In genomic region chr3:16003890-16004633, GRCm38 (mm10) we compare ENCODE assay signal across 32 mouse cellular contexts. TPM values are rescaled to one million over a fixed set of nuclear protein-coding genes. Genes with fewer than 3 reads are reported as not detected.
DNase-seq lines count a peak whose midpoint lies in the region; ATAC-seq and TF ChIP-seq lines count a peak whose summit lies in the region.
"Had no signal": no experiment of that assay in that cellular context is flagged by ENCODE, and none has a peak within 500 bp of the region (broad histone marks: within the 10 kb centered on the region; RNA-seq: fewer than 3 reads in every experiment).

No protein-coding gene starts in this region.

- no peak overlapping the region for H3K4me2 ChIP-seq in kidney, embryonic 15.5 days
- H3K4me2 ChIP-seq in liver, postnatal 0 days (ENCODE audit: low read depth, low read length): no peak overlapping the region
- H3K4me2 ChIP-seq in liver, embryonic 11.5 days: no peak overlapping the region
- H3K4me2 ChIP-seq: embryonic facial prominence, embryonic 12.5 days; embryonic facial prominence, embryonic 15.5 days; heart, embryonic 13.5 days; hindbrain, embryonic 14.5 days had no signal

- 77% methylated on average over 3 of the region's 3 CpGs for WGBS in kidney, adult 2 months
- WGBS in kidney, embryonic 15.5 days: 82% methylated on average over 3 of the region's 3 CpGs
- 72% methylated on average over 3 of the region's 3 CpGs for WGBS in liver, postnatal 0 days (ENCODE audit: insufficient replicate concordance)
- WGBS in liver, embryonic 11.5 days: 66% methylated on average over 3 of the region's 3 CpGs

- no peaks in the 10 kb centered on the region for H3K36me3 ChIP-seq in kidney, adult 2 months (ENCODE audit: control insufficient read depth, insufficient read depth, low read length)
- H3K36me3 ChIP-seq in kidney, embryonic 15.5 days: no peaks in the 10 kb centered on the region
- no peaks in the 10 kb centered on the region for H3K36me3 ChIP-seq in liver, postnatal 0 days (replicated peaks; ENCODE audit: insufficient read depth, low read length)
- no peaks in the 10 kb centered on the region for H3K36me3 ChIP-seq in liver, embryonic 11.5 days (ENCODE audit: control insufficient read depth, insufficient read depth, low read length)
- H3K36me3 ChIP-seq: embryonic facial prominence, embryonic 12.5 days; embryonic facial prominence, embryonic 15.5 days; G1E; heart, embryonic 10.5 days; heart, embryonic 13.5 days had no signal

- no peak overlapping the region for H3K9ac ChIP-seq in kidney, embryonic 15.5 days
- H3K9ac ChIP-seq in liver, postnatal 0 days (replicated peaks): no peak overlapping the region
- H3K9ac ChIP-seq in liver, embryonic 11.5 days (ENCODE audit: low read depth, low read length): no peak overlapping the region
- H3K9ac ChIP-seq: embryonic facial prominence, embryonic 12.5 days; embryonic facial prominence, embryonic 15.5 days; forebrain, postnatal 0 days; heart, embryonic 13.5 days; hindbrain, embryonic 14.5 days had no signal

- H3K27ac ChIP-seq in kidney, adult 2 months (ENCODE audit: insufficient read depth, low read depth, low read length): no peak overlapping the region
- H3K27ac ChIP-seq in kidney, embryonic 15.5 days: no peak overlapping the region
- no peak overlapping the region for H3K27ac ChIP-seq in liver, postnatal 0 days (ENCODE audit: low read depth)
- no peak overlapping the region for H3K27ac ChIP-seq in liver, embryonic 11.5 days (ENCODE audit: low read depth, low read length)
- H3K27ac ChIP-seq: embryonic facial prominence, embryonic 12.5 days; embryonic facial prominence, embryonic 15.5 days; gastrocnemius, adult 2 months; heart, embryonic 10.5 days; heart, embryonic 13.5 days; hindbrain, embryonic 14.5 days had no signal

- H3K4me3 ChIP-seq in kidney, adult 2 months (ENCODE audit: insufficient read depth, low read depth, low read length): no peak overlapping the region
- no peak overlapping the region for H3K4me3 ChIP-seq in kidney, embryonic 15.5 days (replicated peaks)
- no peak overlapping the region for H3K4me3 ChIP-seq in liver, postnatal 0 days (ENCODE audit: low read depth, low read length)
- no peak overlapping the region for H3K4me3 ChIP-seq in liver, embryonic 11.5 days (ENCODE audit: low read depth, low read length)
- H3K4me3 ChIP-seq: embryonic facial prominence, embryonic 12.5 days; embryonic facial prominence, embryonic 15.5 days; gastrocnemius, adult 2 months; heart, embryonic 10.5 days; heart, embryonic 13.5 days had no signal

- peak; percentile 23 for DNase-seq in kidney, adult 2 months
- no peak for DNase-seq in liver, postnatal 0 days
- no peak for DNase-seq in liver, embryonic 11.5 days (ENCODE audit: low spot score)
- no peak for DNase-seq in left cerebral cortex, postnatal 36 days (ENCODE audit: low spot score in 2 of 2)
- no peak for DNase-seq in gastrocnemius, adult 8-10 months (ENCODE audit: low spot score in 2 of 2)
- DNase-seq: adrenal gland, postnatal 10 days; adrenal gland, postnatal 36 days; cerebellum, adult 11 months; cerebellum, adult 2 months; cerebellum, adult 9-11 months; cerebellum, postnatal 25 days; forebrain, postnatal 0 days; gastrocnemius, adult 2 months; gastrocnemius, postnatal 25 days; heart, adult 18-20 months; heart, postnatal 14 days; heart, postnatal 4 days had no signal

- intact Hi-C loops in left cerebral cortex, postnatal 36 days (cut with DNase I): no loop called here

- TF ChIP-seq POLR2A in kidney, adult 2 months (IDR thresholded peaks at IDR 0.05; ENCODE audit: low read depth, low read length): no peak

- no peak; the same call in 1 of the 2 replicates for TF ChIP-seq CTCF in kidney, adult 2 months (conservative IDR thresholded peaks at IDR 0.05; ENCODE audit: insufficient read depth, insufficient read length, low read depth, low read length)
- TF ChIP-seq CTCF in liver, postnatal 0 days (IDR thresholded peaks at IDR 0.05; ENCODE audit: low read depth): peak; percentile 20; the same call in 1 of the 2 replicates

- H3K4me1 ChIP-seq in kidney, adult 2 months (ENCODE audit: control insufficient read depth, insufficient read depth, low read length): no peaks in the 10 kb centered on the region
- H3K4me1 ChIP-seq in kidney, embryonic 15.5 days: no peaks in the 10 kb centered on the region
- H3K4me1 ChIP-seq in liver, postnatal 0 days (ENCODE audit: insufficient read depth): no peaks in the 10 kb centered on the region
- H3K4me1 ChIP-seq in liver, embryonic 11.5 days (replicated peaks; ENCODE audit: control insufficient read depth, insufficient read depth, low read length): no peaks in the 10 kb centered on the region
- H3K4me1 ChIP-seq: embryonic facial prominence, embryonic 12.5 days; embryonic facial prominence, embryonic 15.5 days; heart, embryonic 10.5 days; heart, embryonic 13.5 days had no signal

- TF ChIP-seq EP300 in liver, postnatal 0 days (IDR thresholded peaks at IDR 0.05; ENCODE audit: low read depth): no peak

- H3K27me3 ChIP-seq in kidney, adult 2 months (replicated peaks; ENCODE audit: control insufficient read depth, insufficient read depth, low read length): no peaks in the 10 kb centered on the region
- H3K27me3 ChIP-seq in kidney, embryonic 15.5 days: no peaks in the 10 kb centered on the region
- no peaks in the 10 kb centered on the region for H3K27me3 ChIP-seq in liver, postnatal 0 days (ENCODE audit: insufficient read depth, low read length)
- H3K27me3 ChIP-seq in liver, embryonic 11.5 days (replicated peaks; ENCODE audit: control insufficient read depth, insufficient read depth, low read length): no peaks in the 10 kb centered on the region
- H3K27me3 ChIP-seq: embryonic facial prominence, embryonic 12.5 days; embryonic facial prominence, embryonic 15.5 days; heart, embryonic 13.5 days had no signal

- ATAC-seq in kidney, embryonic 15.5 days (replicated peaks; ENCODE audit: low FRiP score): no peak
- no peak for ATAC-seq in liver, postnatal 0 days
- ATAC-seq in liver, embryonic 11.5 days (replicated peaks; ENCODE audit: low FRiP score): no peak
- ATAC-seq in megakaryocyte, adult 5-6 weeks (ENCODE audit: poor library complexity, severe bottlenecking): peak; percentile 53
- ATAC-seq: forebrain, embryonic 14.5 days; forebrain, postnatal 0 days; Patski had no signal

- H3K9me3 ChIP-seq in kidney, embryonic 15.5 days (replicated peaks): no peaks in the 10 kb centered on the region
- no peaks in the 10 kb centered on the region for H3K9me3 ChIP-seq in liver, postnatal 0 days (ENCODE audit: low read length)
- H3K9me3 ChIP-seq in liver, embryonic 11.5 days (ENCODE audit: control insufficient read depth, low read length): no peaks in the 10 kb centered on the region
- H3K9me3 ChIP-seq: embryonic facial prominence, embryonic 12.5 days; embryonic facial prominence, embryonic 15.5 days; G1E; heart, embryonic 10.5 days; heart, embryonic 13.5 days had no signal

RNA-seq across cellular contexts. Expression of gene Gm5150, which starts 2.2 kb away (rescaled TPM):
- polyA plus RNA-seq in kidney, adult 2 months (2012; rRNA removed): not detected in 2 replicates
- polyA plus RNA-seq in kidney, embryonic 15.5 days (2015; fragmentation: Nextera tagmentation; extraction: Ambion mirVana): not detected in 2 replicates
- 2.1 and 2.6 TPM in 2 replicates for polyA plus RNA-seq in liver, postnatal 0 days (2015; fragmentation: Nextera tagmentation; extraction: Ambion mirVana)
- 0.25 TPM in 1 of 2 replicates, not detected in the other for polyA plus RNA-seq in liver, embryonic 11.5 days (2014; fragmentation: Nextera tagmentation; extraction: Ambion mirVana)
- 30.3 and 43.3 TPM in 2 replicates for total RNA-seq in megakaryocyte, adult 5-6 weeks (2015)
- total RNA-seq in megakaryocyte, adult 5-6 weeks (2017): 24.4 and 24.6 TPM in 2 replicates
- not detected for total RNA-seq in left cerebral cortex, postnatal 36 days (2021)
- not detected for total RNA-seq in gastrocnemius, adult 8-10 months (2022)
- total RNA-seq: common myeloid progenitor, adult 5-6 weeks; forebrain, postnatal 0 days; G1E; gastrocnemius, postnatal 25 days; heart, adult 18-20 months; heart, postnatal 14 days; heart, postnatal 4 days had no signal
- polyA plus RNA-seq: cerebellum, adult 2 months; embryonic facial prominence, embryonic 12.5 days; forebrain, embryonic 11.5 days; forebrain, embryonic 14.5 days; forebrain, postnatal 0 days; frontal cortex, adult 2 months; G1E; heart, embryonic 10.5 days; heart, embryonic 13.5 days; heart, embryonic 16.5 days; hindbrain, embryonic 11.5 days; hindbrain, embryonic 14.5 days; Patski had no signal
